In genomic region chr10:8740797-8741196, GRCm38 (mm10) we compare ENCODE assay signal across 22 mouse cellular contexts.
DNase-seq lines count a peak whose midpoint lies in the region; ATAC-seq and TF ChIP-seq lines count a peak whose summit lies in the region.
"Had no signal": no experiment of that assay in that cellular context is flagged by ENCODE, and none has a peak within 500 bp of the region (broad histone marks: within the 10 kb centered on the region; RNA-seq: fewer than 3 reads in every experiment).

No protein-coding gene starts in this region.

- no peaks in the 10 kb centered on the region for H3K4me1 ChIP-seq in forebrain, embryonic 11.5 days (replicated peaks; ENCODE audit: control insufficient read depth, insufficient read depth, low read length)
- peaks cover 6% of the 10 kb centered on the region; the same call in 1 of the 2 replicates for H3K4me1 ChIP-seq in forebrain, embryonic 12.5 days
- peaks cover 11% of the 10 kb centered on the region for H3K4me1 ChIP-seq in liver, embryonic 11.5 days (replicated peaks; ENCODE audit: control insufficient read depth, insufficient read depth, low read length)
- no peaks in the 10 kb centered on the region for H3K4me1 ChIP-seq in liver, postnatal 0 days (ENCODE audit: insufficient read depth)
- H3K4me1 ChIP-seq: embryonic facial prominence, embryonic 12.5 days; forebrain, embryonic 13.5 days; hindbrain, embryonic 13.5 days had no signal

- TF ChIP-seq CTCF in liver, postnatal 0 days (IDR thresholded peaks at IDR 0.05; ENCODE audit: low read depth): no peak

- no peak overlapping the region for H3K9ac ChIP-seq in forebrain, embryonic 11.5 days (ENCODE audit: low read length)
- H3K9ac ChIP-seq in forebrain, embryonic 12.5 days: no peak overlapping the region
- no peak overlapping the region for H3K9ac ChIP-seq in liver, embryonic 11.5 days (ENCODE audit: low read depth, low read length)
- H3K9ac ChIP-seq in liver, postnatal 0 days (replicated peaks): no peak overlapping the region
- H3K9ac ChIP-seq: embryonic facial prominence, embryonic 12.5 days; forebrain, embryonic 13.5 days; forebrain, postnatal 0 days; hindbrain, embryonic 13.5 days had no signal

- H3K27ac ChIP-seq in forebrain, embryonic 11.5 days (ENCODE audit: low read depth, low read length): no peak overlapping the region
- no peak overlapping the region for H3K27ac ChIP-seq in forebrain, embryonic 12.5 days
- H3K27ac ChIP-seq in liver, embryonic 11.5 days (ENCODE audit: low read depth, low read length): no peak overlapping the region
- H3K27ac ChIP-seq in liver, postnatal 0 days (ENCODE audit: low read depth): no peak overlapping the region
- H3K27ac ChIP-seq: embryonic facial prominence, embryonic 12.5 days; forebrain, embryonic 13.5 days; hindbrain, embryonic 13.5 days; hindbrain, postnatal 0 days had no signal

- no peak overlapping the region for H3K4me3 ChIP-seq in forebrain, embryonic 11.5 days (ENCODE audit: low read depth, low read length)
- no peak overlapping the region for H3K4me3 ChIP-seq in forebrain, embryonic 12.5 days (replicated peaks)
- H3K4me3 ChIP-seq in liver, embryonic 11.5 days (ENCODE audit: low read depth, low read length): no peak overlapping the region
- H3K4me3 ChIP-seq in liver, postnatal 0 days (ENCODE audit: low read depth, low read length): no peak overlapping the region
- H3K4me3 ChIP-seq: embryonic facial prominence, embryonic 12.5 days; forebrain, embryonic 13.5 days; hindbrain, embryonic 13.5 days had no signal

- WGBS in forebrain, embryonic 11.5 days: 94% methylated on average over 5 of the region's 5 CpGs
- 92% methylated on average over 5 of the region's 5 CpGs for WGBS in forebrain, embryonic 12.5 days
- WGBS in liver, embryonic 11.5 days: 63% methylated on average over 5 of the region's 5 CpGs
- WGBS in liver, postnatal 0 days (ENCODE audit: insufficient replicate concordance): 65% methylated on average over 5 of the region's 5 CpGs

- H3K36me3 ChIP-seq in forebrain, embryonic 11.5 days (ENCODE audit: control insufficient read depth, insufficient read depth, low read length): no peaks in the 10 kb centered on the region; the same call in 1 of the 2 replicates
- peaks cover 26% of the 10 kb centered on the region for H3K36me3 ChIP-seq in forebrain, embryonic 12.5 days (replicated peaks)
- no peaks in the 10 kb centered on the region for H3K36me3 ChIP-seq in liver, embryonic 11.5 days (ENCODE audit: control insufficient read depth, insufficient read depth, low read length)
- H3K36me3 ChIP-seq in liver, postnatal 0 days (replicated peaks; ENCODE audit: insufficient read depth, low read length): peaks cover 38% of the 10 kb centered on the region
- H3K36me3 ChIP-seq: G1E had no signal

- no peaks in the 10 kb centered on the region for H3K9me3 ChIP-seq in forebrain, embryonic 11.5 days (ENCODE audit: control insufficient read depth, low read length)
- H3K9me3 ChIP-seq in forebrain, embryonic 12.5 days: no peaks in the 10 kb centered on the region
- H3K9me3 ChIP-seq in liver, embryonic 11.5 days (ENCODE audit: control insufficient read depth, low read length): no peaks in the 10 kb centered on the region
- no peaks in the 10 kb centered on the region for H3K9me3 ChIP-seq in liver, postnatal 0 days (ENCODE audit: low read length)
- H3K9me3 ChIP-seq: embryonic facial prominence, embryonic 12.5 days; forebrain, embryonic 13.5 days; hindbrain, embryonic 13.5 days had no signal

- TF ChIP-seq EP300 in liver, postnatal 0 days (IDR thresholded peaks at IDR 0.05; ENCODE audit: low read depth): no peak

- no peak for ATAC-seq in forebrain, embryonic 11.5 days (replicated peaks; ENCODE audit: low FRiP score)
- ATAC-seq in forebrain, embryonic 12.5 days (ENCODE audit: low FRiP score): no peak
- ATAC-seq in liver, embryonic 11.5 days (replicated peaks; ENCODE audit: low FRiP score): peak; percentile 76
- ATAC-seq in liver, postnatal 0 days: peak; percentile 31; the same call in 1 of the 2 replicates
- ATAC-seq: CD4-positive, CD25-positive, alpha-beta regulatory T cell, adult 4 months; forebrain, embryonic 13.5 days; forebrain, postnatal 0 days; hindbrain, postnatal 0 days had no signal

- peak; percentile 22 for DNase-seq in forebrain, embryonic 11.5 days (ENCODE audit: low spot score)
- DNase-seq in liver, embryonic 11.5 days (ENCODE audit: low spot score): no peak
- DNase-seq in liver: no peak
- no peak for DNase-seq in liver, postnatal 0 days
- no peak for DNase-seq in right cerebral cortex, postnatal 14 days
- no peak for DNase-seq in c-Kit-positive CD71-positive TER-119-positive erythroid progenitor cells, embryonic 14.5 days (ENCODE audit: low spot score)
- DNase-seq: adrenal gland, adult 8-10 months; adrenal gland, postnatal 36 days; B cell, adult 2 months; cerebellum, adult 11 months; cerebellum, adult 9-10 months; cerebellum, postnatal 25 days; forebrain, postnatal 0 days; gastrocnemius, postnatal 36 days had no signal

- H3K4me2 ChIP-seq in forebrain, embryonic 11.5 days (ENCODE audit: low read depth, low read length, severe bottlenecking): no peak overlapping the region
- H3K4me2 ChIP-seq in forebrain, embryonic 12.5 days: no peak overlapping the region
- H3K4me2 ChIP-seq in liver, embryonic 11.5 days: no peak overlapping the region
- H3K4me2 ChIP-seq in liver, postnatal 0 days (ENCODE audit: low read depth, low read length): no peak overlapping the region
- H3K4me2 ChIP-seq: embryonic facial prominence, embryonic 12.5 days; forebrain, embryonic 13.5 days; heart, embryonic 11.5 days; hindbrain, embryonic 13.5 days had no signal

- H3K27me3 ChIP-seq in forebrain, embryonic 11.5 days (ENCODE audit: control insufficient read depth, insufficient read depth, low read length): no peaks in the 10 kb centered on the region
- no peaks in the 10 kb centered on the region for H3K27me3 ChIP-seq in forebrain, embryonic 12.5 days
- H3K27me3 ChIP-seq in liver, embryonic 11.5 days (replicated peaks; ENCODE audit: control insufficient read depth, insufficient read depth, low read length): no peaks in the 10 kb centered on the region
- H3K27me3 ChIP-seq in liver, postnatal 0 days (ENCODE audit: insufficient read depth, low read length): no peaks in the 10 kb centered on the region
- H3K27me3 ChIP-seq: embryonic facial prominence, embryonic 12.5 days; forebrain, embryonic 13.5 days; hindbrain, embryonic 13.5 days had no signal

Comparison
In these comparisons a context has a peak if more than half of its experiments do, and no peak if none do; other contexts are left out.
1. ATAC-seq: peak in liver, embryonic 11.5 days (single experiment) and liver, postnatal 0 days (single experiment); none in forebrain, embryonic 11.5 days (single experiment) and forebrain, embryonic 12.5 days (single experiment).